Mouse (Mus musculus) limb, embryonic 14.5 days (tissue): ENCODE measurements around the gene Tpcn1. TPM values are rescaled to one million over a fixed set of nuclear protein-coding genes. Genes with fewer than 3 reads are reported as not detected.

Experiments
- ATAC-seq: fragments of 200-750 bp; cut with Nextera tagmentation; 2 replicates; pipeline ENCODE4 v1.8.0; 2017; ENCODE audit warnings: low read depth, moderate number of reproducible peaks, moderate TSS enrichment; ENCODE audit not compliant: low FRiP score
- DNase-seq: peaks from one replicate; pipeline ENCODE4 v3.0.0-alpha.2; 2015; ENCODE audit warnings: low spot score
- H3K27ac ChIP-seq: fragments of 300-500 bp; sonication (generic); replicated peaks from 2 replicates; pipeline ENCODE4 v1.5.1; 2014; ENCODE audit warnings: low read depth, mild to moderate bottlenecking, low read length, moderate library complexity, mixed read lengths
- H3K27me3 ChIP-seq: fragments of 300-500 bp; sonication (generic); 2 replicates; pipeline ENCODE4 v1.6.1; 2014; ENCODE audit warnings: low read length, mixed read lengths; ENCODE audit not compliant: control insufficient read depth, insufficient read depth
- H3K36me3 ChIP-seq: fragments of 300-500 bp; sonication (generic); 2 replicates; pipeline ENCODE4 v1.6.1; 2014; ENCODE audit warnings: mild to moderate bottlenecking, low read length, moderate library complexity, mixed read lengths; ENCODE audit not compliant: control insufficient read depth, insufficient read depth
- H3K4me1 ChIP-seq: fragments of 300-500 bp; sonication (generic); 2 replicates; pipeline ENCODE4 v1.6.1; 2014; ENCODE audit warnings: antibody characterized with exemption, low read length, mixed read lengths; ENCODE audit not compliant: control insufficient read depth, insufficient read depth
- H3K4me2 ChIP-seq: fragments of 300-500 bp; sonication (generic); replicated peaks from 2 replicates; pipeline ENCODE4 v1.6.1; 2014; ENCODE audit warnings: low read depth, mild to moderate bottlenecking, low read length, moderate library complexity; ENCODE audit not compliant: severe bottlenecking
- H3K4me3 ChIP-seq: fragments of 300-500 bp; sonication (generic); replicated peaks from 2 replicates; pipeline ENCODE4 v1.5.1; 2014; ENCODE audit warnings: low read length
- H3K9ac ChIP-seq: fragments of 300-500 bp; sonication (generic); 2 replicates; pipeline ENCODE4 v1.6.1; 2014; ENCODE audit warnings: mild to moderate bottlenecking, low read depth, low read length, moderate library complexity; ENCODE audit not compliant: severe bottlenecking
- H3K9me3 ChIP-seq: fragments of 300-500 bp; sonication (generic); 2 replicates; pipeline ENCODE4 v1.6.1; 2016; ENCODE audit warnings: low read length; ENCODE audit not compliant: control insufficient read depth
- POLR2A ChIP-seq: fragments of 200-500 bp; IDR thresholded peaks from 2 replicates; pipeline ENCODE4 v1.8.0; 2012; ENCODE audit warnings: inconsistent platforms, mild to moderate bottlenecking, moderate library complexity, borderline replicate concordance; ENCODE audit not compliant: insufficient read depth, insufficient read length; ENCODE audit errors: extremely low read depth
- WGBS: fragments of 180-500 bp; shearing (Covaris S2); extraction: QIAGEN DNeasy Blood & Tissue Kit; methylation state at CpG from one replicate; pipeline ENCODE4 v1.1.7; 2014; 5-methylcytosine and 5-hydroxymethylcytosine counted together
- polyA plus RNA-seq, 2 experiments: library from polyadenylated mRNA; depleted of rRNA in 1 of 2; stranded (reverse) in 1 of 2; unstranded in 1 of 2; fragments of >200 nt; fragmentation: Nextera tagmentation in 1 of 2; extraction: Ambion mirVana in 1 of 2; gene quantifications; 2 replicates each; pipeline versions ENCODE4 v1.2.1 to v1.2.3; 2012 to 2014

Gene Tpcn1
- polyA plus RNA-seq, 2 experiments, result 25.2 to 47.1 TPM

DNA sequence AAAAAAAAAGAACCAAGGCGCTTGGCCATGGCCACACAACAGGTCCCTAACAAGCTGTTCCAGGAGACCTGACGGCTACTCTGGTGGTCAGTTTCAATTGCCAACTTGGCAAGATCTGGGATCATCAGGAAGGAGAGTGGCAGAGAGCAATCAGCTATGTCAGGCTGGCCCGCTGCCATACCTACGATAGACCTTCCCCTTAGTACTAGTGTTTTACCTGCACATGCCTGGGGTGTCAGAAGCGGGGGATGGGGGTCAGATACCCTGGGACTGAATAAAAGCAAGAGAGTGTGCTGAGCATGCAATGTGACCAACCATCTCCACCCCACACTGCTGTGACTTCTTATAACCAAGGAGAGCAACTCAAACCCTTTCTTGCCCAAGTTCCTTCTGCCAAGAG lies 22.4 kb upstream of the Tpcn1 start:
- WGBS, result 97% methylated on average over 5 of the region's 5 CpGs
- Histone ChIP-seq H3K9ac (no peak overlapping the region), H3K4me2 (peak overlapping the region; percentile 75)

DNA sequence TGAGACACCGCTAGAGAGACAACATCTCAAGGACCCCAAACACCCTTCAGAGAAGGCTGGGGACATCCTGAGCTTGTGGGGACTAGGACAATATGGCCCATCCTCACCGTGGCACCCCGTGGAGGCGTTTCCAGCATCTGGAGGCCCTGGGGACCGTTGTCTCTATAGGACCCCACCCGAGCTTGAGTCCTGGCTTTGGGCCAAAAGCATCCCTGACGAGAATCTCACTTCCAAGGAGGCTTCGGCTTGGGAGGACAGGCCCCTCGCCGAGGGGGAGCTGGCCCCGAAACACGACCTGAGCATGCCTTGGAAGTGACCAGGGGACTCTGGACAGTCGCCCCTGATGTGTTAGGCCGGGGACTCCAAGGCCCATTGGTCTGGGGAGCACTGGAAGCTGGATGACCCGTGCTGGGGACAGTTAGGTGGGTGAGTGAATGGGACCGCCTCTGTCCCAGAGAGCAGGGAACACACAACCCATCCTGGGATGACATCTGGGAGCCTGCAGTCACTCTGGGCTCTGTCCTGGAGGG lies 20.8 kb upstream of the Tpcn1 start:
- H3K9ac ChIP-seq, result no peak overlapping the region
- H3K4me3 ChIP-seq, result no peak overlapping the region
- no peak overlapping the region for H3K27ac ChIP-seq
- H3K27me3 ChIP-seq, result no peaks in the 10 kb centered on the region
- DNase-seq (no peak), ATAC-seq (no peak)
- 85% methylated on average over 16 of the region's 16 CpGs for WGBS
- H3K9me3 ChIP-seq, result no peaks in the 10 kb centered on the region
- H3K4me1 ChIP-seq, result peaks cover 13% of the 10 kb centered on the region
- no peak overlapping the region for H3K4me2 ChIP-seq
- 0 out of 2 replicates have a peak, but pooled peaks cover 10% of the 10 kb centered on the region for H3K36me3 ChIP-seq
- no peak for TF ChIP-seq POLR2A

More for the DNA sequence above, 22.4 kb upstream of the Tpcn1 start:
- H3K4me1 ChIP-seq, result peaks cover 13% of the 10 kb centered on the region
- 0 out of 2 replicates have a peak, but pooled peaks cover 10% of the 10 kb centered on the region for H3K36me3 ChIP-seq
- no peak for TF ChIP-seq POLR2A
- no peak for ATAC-seq
- H3K27ac ChIP-seq, result no peak overlapping the region
- peaks cover 1% of the 10 kb centered on the region; the same call in 1 of the 2 replicates for H3K9me3 ChIP-seq
- H3K27me3 ChIP-seq, result no peaks in the 10 kb centered on the region
- DNase-seq, result no peak
- H3K4me3 ChIP-seq, result no peak overlapping the region

DNA sequence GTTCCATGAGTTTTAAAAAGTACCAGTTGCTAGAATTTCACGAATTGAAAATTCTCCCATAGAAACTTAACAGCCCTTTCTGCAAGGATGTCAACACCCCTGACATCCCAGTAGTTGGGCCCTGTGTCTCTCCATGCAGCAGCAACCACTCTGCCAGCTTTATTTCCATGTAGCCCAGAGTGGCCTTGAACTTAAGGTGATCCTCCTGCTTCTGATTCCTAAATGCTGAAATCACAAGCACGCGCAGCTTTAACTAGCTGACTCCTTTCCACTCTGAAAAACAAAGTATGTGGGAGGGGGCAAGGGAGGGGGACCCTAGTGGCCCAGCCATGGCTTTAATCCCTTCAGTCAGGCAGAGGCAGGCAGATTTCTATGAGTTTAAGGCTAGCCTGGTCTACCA lies 18.9 kb upstream of the Tpcn1 start:
- Histone ChIP-seq H3K36me3 (0 out of 2 replicates have a peak, but pooled peaks cover 10% of the 10 kb centered on the region), H3K4me2 (no peak overlapping the region), H3K4me3 (no peak overlapping the region), H3K27ac (no peak overlapping the region), H3K4me1 (peaks cover 10% of the 10 kb centered on the region), H3K27me3 (no peaks in the 10 kb centered on the region), H3K9ac (no peak overlapping the region), H3K9me3 (no peaks in the 10 kb centered on the region)
- ATAC-seq (no peak), DNase-seq (no peak)
- no peak for TF ChIP-seq POLR2A
- WGBS, result 79% methylated on average over 3 of the region's 3 CpGs

DNA sequence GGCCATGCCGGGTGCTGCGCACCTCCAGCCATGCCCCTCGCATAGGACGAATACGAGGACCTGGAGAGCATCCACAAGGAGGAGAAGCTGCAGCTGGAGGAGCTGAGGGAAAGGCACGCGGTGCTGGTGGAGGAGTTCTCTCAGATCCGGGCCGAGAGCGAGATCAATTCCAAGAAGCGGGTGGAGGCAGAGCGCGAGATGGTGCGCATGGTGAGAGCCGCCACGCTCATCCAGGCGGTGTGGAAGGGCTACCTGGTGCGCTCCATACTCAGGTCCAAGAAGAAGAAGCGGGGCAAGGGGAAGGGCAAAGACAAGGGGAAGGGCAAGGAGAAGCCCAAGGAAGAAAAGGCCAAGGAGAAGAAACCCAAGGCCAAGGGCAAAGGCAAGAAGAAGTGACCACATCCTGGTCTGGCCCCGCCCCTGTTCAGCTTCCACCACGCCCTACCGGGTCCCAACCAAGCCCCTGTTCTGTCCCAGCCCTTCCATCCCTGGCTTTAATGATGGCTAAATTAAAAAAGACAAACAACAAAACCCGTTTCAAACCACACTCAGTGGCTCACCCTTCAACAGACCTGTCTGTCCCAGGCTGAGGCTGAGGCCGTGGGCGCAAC lies 18.2 kb upstream of the Tpcn1 start:
- DNase-seq, result no peak
- Histone ChIP-seq H3K36me3 (0 out of 2 replicates have a peak, but pooled peaks cover 10% of the 10 kb centered on the region), H3K9me3 (no peaks in the 10 kb centered on the region), H3K4me2 (no peak overlapping the region), H3K9ac (no peak overlapping the region), H3K4me3 (no peak overlapping the region), H3K27ac (no peak overlapping the region), H3K4me1 (peaks cover 8% of the 10 kb centered on the region), H3K27me3 (no peaks in the 10 kb centered on the region)
- no peak for ATAC-seq
- no peak for TF ChIP-seq POLR2A
- WGBS, result 66% methylated on average over 25 of the region's 25 CpGs

DNA sequence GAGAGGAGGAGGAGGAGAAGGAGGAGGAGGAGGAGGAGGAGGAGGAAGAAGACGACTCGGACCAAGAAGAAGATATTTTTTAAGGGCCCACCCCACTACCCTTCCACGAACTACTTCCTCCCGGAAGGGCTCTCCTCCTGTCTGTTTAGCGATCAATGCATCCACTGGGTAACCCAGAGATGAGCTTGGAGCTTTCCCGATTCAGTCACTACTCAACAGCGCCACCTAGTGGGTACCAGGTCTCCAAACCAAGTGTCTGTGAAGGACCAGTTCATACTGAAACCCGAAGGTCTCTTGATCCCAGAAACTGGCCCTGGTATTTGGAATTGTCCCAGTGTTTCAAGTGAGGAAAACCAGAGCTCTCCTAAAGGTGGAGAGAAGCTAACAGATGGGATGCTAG lies 17.2 kb upstream of the Tpcn1 start:
- no peak overlapping the region for H3K27ac ChIP-seq
- DNase-seq (peak; percentile 94), ATAC-seq (peak; percentile 79)
- H3K4me3 ChIP-seq, result peak overlapping the region; percentile 35
- H3K4me2 ChIP-seq, result peak overlapping the region; percentile 61
- H3K4me1 ChIP-seq, result no peaks in the 10 kb centered on the region
- 0 out of 2 replicates have a peak, but pooled peaks have one; percentile 23 for TF ChIP-seq POLR2A
- 3% methylated on average over 7 of the region's 8 CpGs for WGBS
- 0 out of 2 replicates have a peak, but pooled peaks cover 10% of the 10 kb centered on the region for H3K36me3 ChIP-seq
- H3K9me3 ChIP-seq, result no peaks in the 10 kb centered on the region
- H3K9ac ChIP-seq, result 0 out of 2 replicates have a peak overlapping the region, but pooled peaks have one; percentile 25
- no peaks in the 10 kb centered on the region for H3K27me3 ChIP-seq
